Mouse (Mus musculus) spleen, adult 2 months (tissue): ENCODE results near the gene Slc19a3. TPM values are rescaled to one million over a fixed set of nuclear protein-coding genes. Genes with fewer than 3 reads are reported as not detected.
"Not testable (repeated sequence)": the region's sequence is repeated elsewhere in the genome, so short reads cannot be mapped to it uniquely, and the experiment has no call there.

Source experiments
- DNase-seq, 2 experiments: peaks; one replicate each; pipeline versions ENCODE4 v3.0.0 to v3.0.0-alpha.2; 2012 to 2021; ENCODE audit warnings: low spot score in 2 of 2, low read depth in 1 of 2
- H3K27ac ChIP-seq: fragments of 200-500 bp; 2 replicates; pipeline ENCODE4 v1.5.1; 2012; ENCODE audit warnings: low read length, inconsistent platforms; ENCODE audit not compliant: insufficient read depth
- H3K27me3 ChIP-seq: fragments of 200-500 bp; 2 replicates; pipeline ENCODE4 v1.6.1; 2012; ENCODE audit warnings: mild to moderate bottlenecking, moderate library complexity, low read length, inconsistent platforms; ENCODE audit not compliant: control insufficient read depth, insufficient read depth
- H3K36me3 ChIP-seq: fragments of 200-500 bp; 2 replicates; pipeline ENCODE4 v1.6.1; 2012; ENCODE audit warnings: mild to moderate bottlenecking, low read length, inconsistent platforms; ENCODE audit not compliant: control insufficient read depth, insufficient read depth
- H3K4me1 ChIP-seq: fragments of 200-500 bp; 2 replicates; pipeline ENCODE4 v1.6.1; 2011; ENCODE audit warnings: inconsistent platforms; ENCODE audit not compliant: control insufficient read depth, insufficient read depth, insufficient read length
- H3K4me3 ChIP-seq: fragments of 200-500 bp; 2 replicates; pipeline ENCODE4 v1.5.1; 2011; ENCODE audit warnings: mild to moderate bottlenecking, inconsistent platforms; ENCODE audit not compliant: insufficient read depth, insufficient read length; ENCODE audit errors: extremely low read depth
- CTCF ChIP-seq: fragments of 200-500 bp; IDR thresholded peaks from 2 replicates; pipeline ENCODE4 v1.5.1; 2011; ENCODE audit warnings: mild to moderate bottlenecking, inconsistent platforms; ENCODE audit not compliant: insufficient read depth, insufficient read length, insufficient replicate concordance; ENCODE audit errors: extremely low read depth
- POLR2A ChIP-seq: fragments of 200-500 bp; IDR thresholded peaks from 2 replicates; pipeline ENCODE4 v1.6.1; 2011; ENCODE audit warnings: low read depth, low read length, inconsistent platforms
- WGBS: fragments of 180-500 bp; shearing (Covaris S2); methylation state at CpG from one replicate; pipeline ENCODE4 v1.1.7; 2018; 5-methylcytosine and 5-hydroxymethylcytosine counted together
- polyA plus RNA-seq: library from polyadenylated mRNA; depleted of rRNA; stranded (reverse); fragments of >200 nt; gene quantifications from 2 replicates; pipeline ENCODE4 v1.2.3, GENCODE M21; 2012

Slc19a3 gene
- polyA plus RNA-seq, 1 experiment: 0.21 TPM

GRCm38 (mm10) chr1:83014477-83014876 is 23.8 kb downstream of the Slc19a3 start:
- 90% methylated on average over 3 of the region's 3 CpGs for WGBS
- no peaks in the 10 kb centered on the region for H3K27me3 ChIP-seq
- no peak for TF ChIP-seq CTCF
- no peak for TF ChIP-seq POLR2A
- no peak overlapping the region for H3K27ac ChIP-seq
- DNase-seq: no peak
- H3K4me1 ChIP-seq: no peaks in the 10 kb centered on the region
- H3K36me3 ChIP-seq: no peaks in the 10 kb centered on the region
- no peak overlapping the region for H3K4me3 ChIP-seq

DNA sequence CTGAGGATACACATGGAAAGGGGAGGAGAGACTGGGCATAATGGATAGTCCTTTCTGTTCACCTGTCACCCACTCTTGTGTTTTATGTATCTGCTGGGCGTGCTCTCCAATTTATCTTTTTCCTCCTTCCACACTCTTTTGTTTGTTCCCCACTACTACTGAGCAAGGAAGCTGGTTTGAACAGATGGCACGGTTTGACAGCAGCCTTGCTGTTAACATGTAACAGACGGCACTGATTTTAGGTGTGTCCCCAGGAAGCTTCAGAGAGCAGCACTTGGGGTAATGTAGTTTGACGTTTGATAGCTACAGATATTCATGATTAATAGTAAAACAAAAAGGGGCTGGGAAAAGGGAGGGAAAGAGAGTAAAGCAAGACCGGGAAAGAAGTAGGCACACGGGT is 30.8 kb downstream of the Slc19a3 start:
- H3K27me3 ChIP-seq: no peaks in the 10 kb centered on the region
- DNase-seq: no peak
- 80% methylated on average over 6 of the region's 6 CpGs for WGBS
- no peaks in the 10 kb centered on the region for H3K4me1 ChIP-seq
- no peak for TF ChIP-seq CTCF
- TF ChIP-seq POLR2A: no peak
- H3K27ac ChIP-seq: no peak overlapping the region
- H3K4me3 ChIP-seq: no peak overlapping the region
- H3K36me3 ChIP-seq: no peaks in the 10 kb centered on the region

GRCm38 (mm10) chr1:83006218-83007179 is 31.7 kb downstream of the Slc19a3 start:
- TF ChIP-seq CTCF (no peak), POLR2A (no peak)
- no peaks in the 10 kb centered on the region for H3K4me1 ChIP-seq
- H3K27ac ChIP-seq: no peak overlapping the region
- 80% methylated on average over 8 of the region's 8 CpGs for WGBS
- DNase-seq: no peak
- H3K27me3 ChIP-seq: no peaks in the 10 kb centered on the region
- no peak overlapping the region for H3K4me3 ChIP-seq
- H3K36me3 ChIP-seq: no peaks in the 10 kb centered on the region

DNA sequence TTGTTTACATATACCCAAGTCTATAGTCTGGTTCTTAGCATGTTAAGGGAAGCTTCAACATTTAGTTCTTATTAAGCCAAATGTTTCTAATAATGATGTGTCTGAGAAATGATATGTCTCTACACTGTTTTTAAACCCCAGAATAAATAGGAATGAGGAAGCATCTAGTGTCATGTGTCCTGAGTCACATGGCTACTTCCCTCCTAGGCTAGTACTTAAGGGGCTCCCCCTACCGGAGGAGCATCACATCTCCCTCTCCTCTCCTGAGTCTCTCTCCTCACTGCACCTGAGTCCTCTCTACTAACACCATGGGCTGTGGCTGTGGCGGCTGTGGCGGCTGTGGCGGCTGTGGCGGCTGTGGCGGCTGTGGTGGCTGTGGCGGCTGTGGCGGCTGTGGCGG is 37.9 kb downstream of the Slc19a3 start, which contains the start of gene Gm47959:
Gene Gm47959 (plus strand): TSS at position 243 of the 400 bp plus-strand sequence.
- H3K36me3 ChIP-seq, H3K4me3 ChIP-seq, H3K27ac ChIP-seq, H3K27me3 ChIP-seq, DNase-seq, H3K4me1 ChIP-seq: not testable (repeated sequence)
- 97% methylated on average over 9 of the region's 9 CpGs for WGBS

GRCm38 (mm10) chr1:82993947-82994346 is 44.3 kb downstream of the Slc19a3 start:
- no peak overlapping the region for H3K27ac ChIP-seq
- TF ChIP-seq CTCF (no peak), POLR2A (no peak)
- H3K27me3 ChIP-seq: no peaks in the 10 kb centered on the region
- H3K4me3 ChIP-seq: no peak overlapping the region
- 86% methylated on average over 3 of the region's 3 CpGs for WGBS
- no peaks in the 10 kb centered on the region for H3K36me3 ChIP-seq
- H3K4me1 ChIP-seq: no peaks in the 10 kb centered on the region
- no peak for DNase-seq

GRCm38 (mm10) chr1:82992093-82992492 is 46.2 kb downstream of the Slc19a3 start:
- no peak for TF ChIP-seq CTCF
- TF ChIP-seq POLR2A: no peak

GRCm38 (mm10) chr1:82991596-82991995 is 46.7 kb downstream of the Slc19a3 start:
- H3K4me3 ChIP-seq: no peak overlapping the region
- H3K4me1 ChIP-seq: no peaks in the 10 kb centered on the region
- no peak for DNase-seq
- H3K36me3 ChIP-seq: no peaks in the 10 kb centered on the region
- H3K27me3 ChIP-seq: no peaks in the 10 kb centered on the region
- TF ChIP-seq CTCF (no peak), POLR2A (no peak)
- no peak overlapping the region for H3K27ac ChIP-seq
- WGBS: 86% methylated on average over 3 of the region's 3 CpGs

More at GRCm38 (mm10) chr1:82992093-82992492, 46.2 kb downstream of the Slc19a3 start:
- no peak overlapping the region for H3K4me3 ChIP-seq
- WGBS: 89% methylated on average over 6 of the region's 6 CpGs
- no peaks in the 10 kb centered on the region for H3K4me1 ChIP-seq
- no peak overlapping the region for H3K27ac ChIP-seq
- H3K27me3 ChIP-seq: no peaks in the 10 kb centered on the region
- no peak for DNase-seq
- no peaks in the 10 kb centered on the region for H3K36me3 ChIP-seq
